Mouse (Mus musculus) midbrain, embryonic 11.5 days (tissue): ENCODE measurements at regions not wholly inside any gene's neighbourhood (a gene's known extent, or its start where the extent isn't known, plus 50 kb on each side); places are given as distances from the start of the nearest gene placed in this dataset.
A peak's percentile ranks its signal among the peaks of the same experiment; 100 is the strongest.

Experiments used
- ATAC-seq: fragments of 200-750 bp; cut with Nextera tagmentation; 2 replicates; pipeline ENCODE4 v1.8.0; 2017; ENCODE audit warnings: moderate TSS enrichment, moderate library complexity; ENCODE audit not compliant: low FRiP score
- DNase-seq: peaks from one replicate; pipeline ENCODE4 v3.0.0; 2015; ENCODE audit warnings: low spot score; ENCODE audit errors: missing footprints
- H3K27ac ChIP-seq: fragments of 300-500 bp; sonication (generic); 2 replicates; pipeline ENCODE4 v1.5.1; 2014; ENCODE audit warnings: low read depth, low read length
- H3K27me3 ChIP-seq: fragments of 300-500 bp; sonication (generic); 2 replicates; pipeline ENCODE4 v1.6.1; 2014; ENCODE audit warnings: mild to moderate bottlenecking, low read length, moderate library complexity, mixed read lengths; ENCODE audit not compliant: control insufficient read depth, insufficient read depth
- H3K36me3 ChIP-seq: fragments of 300-500 bp; sonication (generic); 2 replicates; pipeline ENCODE4 v1.6.1; 2014; ENCODE audit warnings: mild to moderate bottlenecking, low read length, moderate library complexity, mixed read lengths; ENCODE audit not compliant: control insufficient read depth, insufficient read depth
- H3K4me1 ChIP-seq: fragments of 300-500 bp; sonication (generic); 2 replicates; pipeline ENCODE4 v1.6.1; 2014; ENCODE audit warnings: low read length; ENCODE audit not compliant: control insufficient read depth, insufficient read depth
- H3K4me2 ChIP-seq: fragments of 300-500 bp; sonication (generic); 2 replicates; pipeline ENCODE4 v1.6.1; 2014; ENCODE audit warnings: mild to moderate bottlenecking, moderate library complexity
- H3K4me3 ChIP-seq: fragments of 300-500 bp; sonication (generic); 2 replicates; pipeline ENCODE4 v1.5.1; 2014; ENCODE audit warnings: low read depth, low read length
- H3K9ac ChIP-seq: fragments of 300-500 bp; sonication (generic); 2 replicates; pipeline ENCODE4 v1.6.1; 2014; ENCODE audit warnings: low read length
- H3K9me3 ChIP-seq: fragments of 300-500 bp; sonication (generic); 2 replicates; pipeline ENCODE4 v1.6.1; 2016; ENCODE audit warnings: low read length; ENCODE audit not compliant: control insufficient read depth
- whole genome bisulfite sequencing: fragments of 180-500 bp; shearing (Covaris S2); extraction: QIAGEN DNeasy Blood & Tissue Kit; methylation state at CpG from one replicate; pipeline ENCODE4 v1.1.7; 2014; 5-methylcytosine and 5-hydroxymethylcytosine counted together

GRCm38 (mm10) chr5:118876586-118877312 lies 316.3 kb downstream of the Med13l start:
- Histone ChIP-seq H3K9me3 (no peaks in the 10 kb centered on the region), H3K4me3 (peak overlapping the region; percentile 18), H3K4me2 (peak overlapping the region; percentile 42), H3K4me1 (no peaks in the 10 kb centered on the region; the same call in 1 of the 2 replicates), H3K9ac (no peak overlapping the region; the same call in 1 of the 2 replicates), H3K27me3 (peaks cover 39% of the 10 kb centered on the region), H3K27ac (no peak overlapping the region), H3K36me3 (no peaks in the 10 kb centered on the region)
- DNase-seq (no peak), ATAC-seq (no peak)
- 11% methylated on average over 18 of the region's 18 CpGs for WGBS

- no peaks in the 10 kb centered on the region for H3K36me3 ChIP-seq
- peaks cover 39% of the 10 kb centered on the region for H3K27me3 ChIP-seq
- no peak for ATAC-seq
- H3K9ac ChIP-seq: no peak overlapping the region; the same call in 1 of the 2 replicates
- H3K4me3 ChIP-seq: peak overlapping the region; percentile 18
- H3K9me3 ChIP-seq: no peaks in the 10 kb centered on the region
- DNase-seq: peak; percentile 91
- no peaks in the 10 kb centered on the region; the same call in 1 of the 2 replicates for H3K4me1 ChIP-seq
- 0% methylated on average over 12 of the region's 12 CpGs for WGBS
- H3K4me2 ChIP-seq: peak overlapping the region; percentile 42
- no peak overlapping the region for H3K27ac ChIP-seq
These were observed 316.8 kb downstream of the Med13l start for GRCm38 (mm10) chr5:118877313-118877669.

- ATAC-seq: no peak
- no peak overlapping the region for H3K4me2 ChIP-seq
These were observed 317.4 kb downstream of the Med13l start for GRCm38 (mm10) chr5:118877831-118878230.

GRCm38 (mm10) chr5:118878722-118879121 lies 318.2 kb downstream of the Med13l start:
- WGBS: 52% methylated on average over 10 of the region's 10 CpGs
- H3K9me3 ChIP-seq: no peaks in the 10 kb centered on the region
- no peak overlapping the region for H3K9ac ChIP-seq
- DNase-seq (peak; percentile 87), ATAC-seq (no peak)
- peaks cover 39% of the 10 kb centered on the region for H3K27me3 ChIP-seq
- H3K4me2 ChIP-seq: no peak overlapping the region
- H3K27ac ChIP-seq: no peak overlapping the region
- no peaks in the 10 kb centered on the region for H3K36me3 ChIP-seq
- no peaks in the 10 kb centered on the region; the same call in 1 of the 2 replicates for H3K4me1 ChIP-seq
- H3K4me3 ChIP-seq: no peak overlapping the region

More at GRCm38 (mm10) chr5:118877831-118878230, 317.4 kb downstream of the Med13l start:
- no peak overlapping the region for H3K9ac ChIP-seq
- no peaks in the 10 kb centered on the region for H3K36me3 ChIP-seq
- H3K27ac ChIP-seq: no peak overlapping the region
- H3K4me1 ChIP-seq: no peaks in the 10 kb centered on the region; the same call in 1 of the 2 replicates
- H3K27me3 ChIP-seq: peaks cover 39% of the 10 kb centered on the region
- WGBS: 31% methylated on average over 10 of the region's 10 CpGs
- no peak overlapping the region for H3K4me3 ChIP-seq
- DNase-seq: no peak
- H3K9me3 ChIP-seq: no peaks in the 10 kb centered on the region

- Histone ChIP-seq H3K4me1 (no peaks in the 10 kb centered on the region; the same call in 1 of the 2 replicates), H3K36me3 (no peaks in the 10 kb centered on the region), H3K9ac (no peak overlapping the region), H3K4me2 (no peak overlapping the region), H3K27me3 (peaks cover 33% of the 10 kb centered on the region), H3K4me3 (no peak overlapping the region), H3K9me3 (no peaks in the 10 kb centered on the region), H3K27ac (no peak overlapping the region)
- DNase-seq (peak; percentile 97), ATAC-seq (peak; percentile 55; the same call in 1 of the 2 replicates)
- whole genome bisulfite sequencing: 29% methylated on average over 13 of the region's 13 CpGs
These were observed 319.5 kb downstream of the Med13l start for GRCm38 (mm10) chr5:118879808-118880478.

- no peak for ATAC-seq
- Histone ChIP-seq H3K27ac (no peak overlapping the region), H3K4me3 (no peak overlapping the region), H3K36me3 (no peaks in the 10 kb centered on the region), H3K9ac (no peak overlapping the region), H3K4me1 (no peaks in the 10 kb centered on the region; the same call in 1 of the 2 replicates), H3K27me3 (peaks cover 28% of the 10 kb centered on the region), H3K4me2 (no peak overlapping the region), H3K9me3 (no peaks in the 10 kb centered on the region)
- DNase-seq: no peak
- 88% methylated on average over 9 of the region's 9 CpGs for WGBS
These were observed 320.1 kb downstream of the Med13l start for GRCm38 (mm10) chr5:118880546-118880945.

GRCm38 (mm10) chr5:118881886-118882285 lies 321.4 kb downstream of the Med13l start:
- Histone ChIP-seq H3K27ac (no peak overlapping the region), H3K9me3 (no peaks in the 10 kb centered on the region), H3K4me1 (no peaks in the 10 kb centered on the region; the same call in 1 of the 2 replicates), H3K4me2 (no peak overlapping the region), H3K27me3 (peaks cover 21% of the 10 kb centered on the region), H3K4me3 (no peak overlapping the region), H3K9ac (no peak overlapping the region), H3K36me3 (no peaks in the 10 kb centered on the region)
- no peak for DNase-seq
- WGBS: 96% methylated on average over 8 of the region's 8 CpGs
- ATAC-seq: no peak

- H3K27me3 ChIP-seq: no peaks in the 10 kb centered on the region
- no peak for ATAC-seq
- no peak overlapping the region for H3K4me3 ChIP-seq
- H3K36me3 ChIP-seq: no peaks in the 10 kb centered on the region
- 93% methylated on average over 11 of the region's 11 CpGs for WGBS
- no peak overlapping the region for H3K9ac ChIP-seq
- no peaks in the 10 kb centered on the region for H3K9me3 ChIP-seq
- no peak overlapping the region for H3K4me2 ChIP-seq
- no peak for DNase-seq
- no peaks in the 10 kb centered on the region for H3K4me1 ChIP-seq
- H3K27ac ChIP-seq: no peak overlapping the region
These were observed 327.7 kb downstream of the Med13l start for GRCm38 (mm10) chr5:118888131-118888530.

- no peaks in the 10 kb centered on the region for H3K27me3 ChIP-seq
- H3K4me1 ChIP-seq: no peaks in the 10 kb centered on the region
- H3K9ac ChIP-seq: no peak overlapping the region
- 83% methylated on average over 6 of the region's 6 CpGs for WGBS
- ATAC-seq (no peak), DNase-seq (no peak)
- no peaks in the 10 kb centered on the region for H3K36me3 ChIP-seq
- H3K4me3 ChIP-seq: no peak overlapping the region
- no peaks in the 10 kb centered on the region for H3K9me3 ChIP-seq
- no peak overlapping the region for H3K4me2 ChIP-seq
- no peak overlapping the region for H3K27ac ChIP-seq
These were observed 330.7 kb downstream of the Med13l start for GRCm38 (mm10) chr5:118891131-118891530.
